Mouse (Mus musculus): ENCODE measurements around the gene Nat9. TPM values are rescaled to one million over a fixed set of nuclear protein-coding genes. Genes with fewer than 3 reads are reported as not detected.

The Nat9 gene
- total RNA-seq, 2 experiments from 2014 or later = 13.7 to 14.8 TPM

- DNase-seq = no peak
Measured at GRCm38 (mm10) chr11:115176399-115177190, 11.1 kb downstream of the Nat9 start.

- no peak for DNase-seq
Measured at GRCm38 (mm10) chr11:115173549-115174339, 13.9 kb downstream of the Nat9 start.

DNA sequence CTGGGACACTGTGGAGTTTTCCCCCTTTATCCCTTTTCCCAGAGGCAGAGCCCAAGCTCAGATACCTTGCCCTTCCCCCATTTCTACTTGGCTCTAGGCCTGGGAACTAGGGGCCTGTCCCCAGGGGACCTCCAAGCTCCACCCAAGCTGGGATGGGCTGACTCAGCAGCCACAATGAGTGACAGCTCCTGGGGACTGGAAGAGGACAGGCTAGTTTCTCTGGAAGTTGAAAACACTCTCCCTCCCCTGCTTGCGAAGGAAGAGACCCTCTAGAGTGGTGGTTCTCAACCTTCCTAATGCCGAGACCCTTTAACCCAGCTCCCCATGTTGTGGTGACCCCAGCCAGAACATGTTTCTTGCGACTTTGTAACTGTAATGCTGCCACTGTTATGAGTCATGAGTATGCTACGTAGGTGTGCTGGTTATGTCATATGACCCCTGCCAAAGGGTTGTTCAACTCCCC, 14.8 kb downstream of the Nat9 start:
- DNase-seq = no peak

GRCm38 (mm10) chr11:115171125-115171524, 16.5 kb downstream of the Nat9 start:
- no peak for DNase-seq

DNA sequence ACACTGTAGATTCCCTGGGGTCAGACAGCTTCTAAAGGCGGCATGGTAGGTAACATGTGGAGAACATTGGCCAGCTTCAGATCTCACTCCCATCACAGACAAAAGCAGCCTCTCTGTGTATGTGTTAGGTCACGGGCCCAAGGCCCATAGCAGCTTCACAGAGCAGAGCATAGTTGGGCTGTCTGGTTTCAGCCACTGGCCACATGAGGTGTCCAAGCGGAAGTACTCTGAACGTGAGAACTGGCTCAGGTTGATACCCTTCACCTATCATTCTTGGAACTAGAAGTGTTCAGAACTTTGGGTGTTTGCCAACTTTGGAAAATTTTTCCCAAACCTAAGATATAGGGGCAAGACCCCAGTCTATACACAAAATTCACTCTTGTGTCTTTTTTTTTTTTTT, 18.2 kb downstream of the Nat9 start:
- DNase-seq = no peak

DNA sequence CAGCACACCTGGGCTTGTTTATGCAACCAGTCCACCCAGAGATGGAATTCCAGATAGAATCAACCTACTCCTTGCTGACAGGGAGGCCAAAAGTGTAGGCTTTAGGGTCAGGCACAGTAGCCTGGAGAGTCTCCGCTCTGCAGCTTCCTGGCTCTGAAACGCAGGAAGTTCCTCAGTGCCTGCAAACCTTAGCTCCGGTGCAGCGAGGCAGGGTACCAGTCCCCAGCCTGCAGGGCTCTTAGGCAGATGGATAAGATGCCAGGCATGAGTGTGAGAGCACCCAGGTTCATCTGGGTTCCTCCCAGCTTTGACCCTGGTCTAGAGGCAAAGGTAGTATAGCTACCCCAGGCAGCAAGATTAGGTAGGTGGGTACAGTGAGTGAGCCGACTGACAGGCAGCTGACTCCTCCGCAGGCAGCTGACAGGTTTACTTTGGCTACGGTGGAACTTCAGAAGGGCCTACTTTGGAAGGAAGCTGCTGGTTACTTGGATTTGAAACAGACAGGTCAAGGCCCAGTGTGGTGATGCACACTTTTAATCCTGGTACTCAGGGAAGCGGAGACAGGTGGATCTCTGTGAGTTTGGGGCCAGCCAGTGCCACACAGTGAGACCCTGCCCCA, 19.9 kb downstream of the Nat9 start:
- DNase-seq = no peak

DNA sequence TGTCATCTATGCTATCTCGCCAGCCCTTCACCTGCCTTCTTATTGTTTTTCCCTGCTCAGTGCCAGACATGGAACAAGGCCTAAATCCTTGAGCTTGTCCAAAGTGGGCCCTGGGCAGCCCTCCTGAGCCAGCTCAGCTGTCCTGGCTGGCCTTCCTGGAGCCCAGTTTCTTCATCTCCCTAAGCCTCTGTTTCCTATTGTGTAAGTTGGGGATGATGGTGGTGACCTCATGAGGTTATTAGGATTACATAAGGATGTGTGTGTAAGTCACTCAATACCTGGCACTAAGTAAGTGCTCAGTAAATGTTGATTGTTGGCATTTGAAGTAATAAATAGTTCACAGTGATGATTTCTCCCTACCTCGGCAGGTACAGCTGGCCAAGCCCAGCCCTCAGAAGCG, 20.9 kb downstream of the Nat9 start:
- no peak for DNase-seq

GRCm38 (mm10) chr11:115164976-115165374, 22.7 kb downstream of the Nat9 start:
- no peak for DNase-seq

- DNase-seq = no peak
Measured at GRCm38 (mm10) chr11:115164341-115164975, 23.2 kb downstream of the Nat9 start.

GRCm38 (mm10) chr11:115163568-115164150, 24.0 kb downstream of the Nat9 start:
- peak; percentile 48 for DNase-seq

DNA sequence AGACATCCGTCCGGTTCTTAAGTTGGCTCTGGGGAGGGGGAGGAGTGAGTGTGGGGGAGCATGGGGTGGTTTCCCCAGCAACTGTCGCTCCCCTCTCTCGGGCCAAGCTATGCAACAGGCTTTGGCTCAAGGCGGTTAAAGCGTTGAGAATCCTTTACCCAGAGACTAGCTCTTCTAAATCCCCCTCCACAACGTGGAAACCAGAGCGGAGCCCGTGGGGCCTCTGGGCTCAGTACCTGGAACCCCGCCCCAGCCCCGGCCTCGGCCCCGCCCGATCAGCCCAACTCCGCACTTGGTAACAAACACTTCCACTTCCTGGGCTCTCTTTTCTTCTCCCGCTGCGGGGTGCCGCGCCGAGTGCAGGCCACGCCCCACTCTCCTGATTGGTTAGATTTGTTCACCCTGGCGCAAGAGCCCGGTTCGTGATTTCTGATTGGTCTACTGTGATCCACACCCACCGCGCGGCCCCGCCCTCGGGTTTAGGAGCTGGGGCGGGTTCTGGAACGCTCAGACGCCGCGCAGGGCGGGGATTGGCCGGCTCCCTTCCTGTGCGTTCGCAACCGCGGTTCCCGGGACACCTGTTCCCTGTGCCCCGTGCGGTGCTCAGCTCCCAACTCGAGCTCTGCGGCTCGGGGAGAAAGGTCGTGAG, 24.7 kb downstream of the Nat9 start, which contains the start of gene Slc9a3r1:
Gene Slc9a3r1, plus strand, starts transcription at position 510 of the 649 bp plus-strand sequence.
- peak; percentile 97 for DNase-seq

DNA sequence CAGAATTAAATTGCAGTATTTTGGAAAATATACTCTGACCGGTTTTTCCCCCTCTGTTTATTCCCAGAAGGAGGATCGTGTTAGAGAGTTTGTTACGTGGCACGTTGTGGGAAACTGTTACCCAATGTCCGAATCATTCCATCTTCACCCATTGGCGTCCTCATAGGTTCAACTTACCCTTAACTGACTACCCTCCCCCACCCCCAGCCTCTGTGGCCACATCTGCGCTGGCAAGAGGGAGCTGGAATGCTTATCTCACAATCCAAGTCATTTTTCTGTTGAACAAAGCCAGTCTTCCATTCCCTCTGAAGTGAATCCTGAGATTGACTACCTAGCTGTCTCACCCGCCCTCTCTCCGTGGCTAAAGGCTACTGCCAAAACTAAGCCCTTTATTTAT, 25.5 kb downstream of the Nat9 start:
- DNase-seq = no peak

- DNase-seq = no peak
Measured at GRCm38 (mm10) chr11:115161578-115162204, 26.0 kb downstream of the Nat9 start.

DNA sequence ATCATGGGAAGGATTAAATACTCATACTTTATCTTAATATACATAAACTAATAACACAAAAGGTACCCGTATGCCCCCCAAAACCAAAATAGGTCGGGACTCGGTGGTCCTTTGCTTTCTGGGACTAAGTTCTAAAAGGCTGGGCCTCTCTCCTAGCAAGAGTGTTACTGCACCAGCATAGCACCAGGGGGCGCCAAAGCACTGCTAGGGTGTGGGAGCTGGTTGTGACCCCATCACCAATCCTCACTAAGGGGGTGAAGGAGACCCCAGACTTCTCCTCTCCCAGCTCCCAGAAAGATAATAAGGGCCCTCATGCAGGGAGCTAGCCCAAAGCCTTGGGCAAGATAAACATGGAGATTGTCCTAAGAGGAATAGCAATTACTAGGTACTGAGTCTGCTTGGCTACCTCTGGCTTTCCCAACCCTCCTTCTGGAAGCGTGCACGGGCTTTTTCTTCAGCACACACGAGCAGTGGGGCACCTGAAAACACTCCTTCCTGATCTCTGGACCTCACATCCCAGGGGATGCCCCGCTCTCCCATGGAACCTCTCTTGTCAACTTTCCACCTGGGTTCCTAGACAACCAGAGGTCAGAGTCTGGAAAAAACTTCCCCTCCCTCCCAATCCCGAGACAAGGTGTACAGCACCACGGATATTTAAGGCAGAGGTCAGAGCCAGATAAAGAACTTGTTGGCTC, 26.6 kb downstream of the Nat9 start:
- peak; percentile 90 for DNase-seq

GRCm38 (mm10) chr11:115160016-115160797, 27.5 kb downstream of the Nat9 start:
- DNase-seq = peak; percentile 76

DNA sequence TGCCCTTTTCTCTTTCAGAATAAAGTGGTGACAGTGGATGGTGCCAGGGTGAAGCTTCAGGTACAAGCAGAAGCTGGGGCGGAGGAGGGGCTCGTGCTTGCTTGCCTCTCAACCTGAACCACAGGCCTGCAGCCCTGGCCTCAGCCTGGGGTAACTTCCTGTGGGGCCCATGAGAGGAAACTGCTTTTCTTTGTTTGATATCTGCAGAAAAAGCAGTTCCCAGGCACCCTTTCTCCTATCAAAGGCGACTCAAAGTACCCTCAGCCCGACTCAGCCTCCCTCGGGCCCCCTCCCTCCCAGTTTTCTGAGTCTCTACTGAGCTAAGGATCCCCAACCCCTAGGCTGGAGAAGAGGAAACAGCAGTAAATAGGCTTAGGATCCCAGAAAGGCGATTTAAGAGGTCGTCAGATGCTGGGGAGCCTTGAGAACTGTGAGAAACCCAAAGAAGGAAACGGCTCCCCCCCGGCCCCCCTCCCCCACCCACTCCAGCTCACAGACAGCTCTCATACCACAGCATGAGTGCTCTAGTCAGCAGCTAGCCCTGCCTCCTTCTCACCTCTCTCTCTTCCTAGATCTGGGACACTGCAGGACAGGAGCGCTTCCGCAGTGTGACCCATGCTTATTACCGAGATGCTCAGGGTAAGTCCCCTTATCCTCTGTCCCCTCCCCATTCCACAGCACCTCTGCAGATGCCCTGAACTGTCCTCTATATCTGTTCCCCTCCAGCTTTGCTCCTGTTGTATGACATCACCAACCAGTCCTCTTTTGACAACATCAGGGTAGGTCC, 29.5 kb downstream of the Nat9 start:
- DNase-seq = no peak

DNA sequence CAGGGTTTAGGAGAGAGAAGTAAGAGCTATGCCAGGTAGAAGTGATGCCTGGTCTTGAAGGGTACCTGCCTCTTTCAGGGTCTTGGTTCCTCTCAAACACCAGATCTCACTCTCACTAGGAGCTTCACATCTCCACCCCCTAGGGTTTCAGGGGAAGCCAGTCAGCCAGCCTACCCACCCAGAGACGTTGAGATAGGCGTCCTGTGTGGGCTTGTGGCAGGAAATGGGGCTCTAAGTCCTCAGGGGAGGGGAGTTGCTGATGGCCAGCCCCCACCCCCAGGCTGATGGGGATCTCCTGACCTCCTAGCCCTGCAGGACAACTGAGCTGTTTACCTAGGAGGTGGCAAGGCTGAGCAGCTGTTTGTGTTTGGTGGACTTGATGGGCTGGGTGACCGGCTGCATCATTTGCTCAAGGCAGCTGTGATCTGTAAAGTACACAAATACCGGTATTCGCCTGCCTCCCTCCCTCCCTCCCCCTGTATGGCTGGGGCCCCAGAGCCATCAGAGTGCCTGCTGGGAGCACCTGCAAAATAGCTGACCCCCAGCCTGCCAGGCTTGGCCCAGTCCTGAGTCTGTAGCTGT, 32.5 kb downstream of the Nat9 start:
- DNase-seq = no peak

DNA sequence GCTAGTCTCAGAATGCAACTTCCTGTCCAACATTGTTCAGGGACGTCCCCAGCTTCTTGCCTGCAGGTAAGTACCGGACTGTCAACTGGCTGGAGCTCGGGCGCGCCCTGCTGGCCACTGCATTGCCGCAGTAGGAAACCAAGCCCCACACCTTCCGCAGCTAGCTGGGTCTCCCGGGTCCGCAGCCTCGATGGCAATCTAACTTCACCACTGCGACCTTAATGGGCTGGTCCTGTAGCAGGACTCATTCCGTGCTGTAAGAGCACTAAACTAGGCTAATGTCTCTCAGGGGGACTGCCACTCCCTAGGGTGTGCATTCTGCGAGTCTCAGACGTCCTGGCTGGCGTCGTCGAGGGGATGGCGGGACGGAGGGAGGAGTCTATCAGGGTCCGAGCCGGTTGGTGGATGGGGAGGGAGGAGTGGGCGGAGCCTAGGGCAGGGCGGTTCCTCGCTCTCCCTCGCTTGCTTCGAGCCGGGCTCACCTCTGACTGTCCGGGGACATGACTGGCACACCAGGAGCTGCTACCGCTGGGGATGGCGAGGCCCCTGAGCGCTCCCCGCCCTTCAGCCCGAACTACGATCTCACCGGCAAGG, 33.9 kb downstream of the Nat9 start:
- peak; percentile 71 for DNase-seq
